Mouse (Mus musculus): ENCODE results near the gene Fcgr2b.
"Not testable (repeated sequence)": the region's sequence is repeated elsewhere in the genome, so short reads cannot be mapped to it uniquely, and the experiment has no call there.

Gene Fcgr2b

GRCm38 (mm10) chr1:170976447-170976846 lies at the start of gene Fcgr2b:
Gene Fcgr2b, minus strand, starts transcription at chr1:170976547.
- DNase-seq: no peak

- no peak for DNase-seq
Measured at GRCm38 (mm10) chr1:171019311-171019950, 43.1 kb upstream of the Fcgr2b start.

GRCm38 (mm10) chr1:171018737-171019136 lies 42.4 kb upstream of the Fcgr2b start, which contains the start of gene Fcgr4:
Gene Fcgr4, plus strand, starts transcription at chr1:171018920.
- DNase-seq: no peak

- DNase-seq: no peak
Measured at GRCm38 (mm10) chr1:171017468-171018158, 41.3 kb upstream of the Fcgr2b start.

- DNase-seq: no peak
Measured at GRCm38 (mm10) chr1:171016676-171017356, 40.5 kb upstream of the Fcgr2b start.

GRCm38 (mm10) chr1:171011733-171012132 lies 35.4 kb upstream of the Fcgr2b start:
- no peak for DNase-seq

- peak in 1 of 2 experiments; percentile 16 for DNase-seq
Measured at GRCm38 (mm10) chr1:171006905-171007304, 30.6 kb upstream of the Fcgr2b start.

GRCm38 (mm10) chr1:171006335-171006734 lies 30.0 kb upstream of the Fcgr2b start:
- no peak for DNase-seq

GRCm38 (mm10) chr1:171005586-171005985 lies 29.2 kb upstream of the Fcgr2b start:
- DNase-seq: no peak

GRCm38 (mm10) chr1:171005081-171005480 lies 28.7 kb upstream of the Fcgr2b start:
- no peak for DNase-seq

GRCm38 (mm10) chr1:170999811-171000210 lies 23.5 kb upstream of the Fcgr2b start:
- no peak for DNase-seq

- peak; percentile 56 to 65 for DNase-seq
Measured at GRCm38 (mm10) chr1:170997756-170998655, 21.7 kb upstream of the Fcgr2b start.

GRCm38 (mm10) chr1:170996753-170997152 lies 20.4 kb upstream of the Fcgr2b start:
- DNase-seq: peak; percentile 75 to 82

- no peak for DNase-seq
Measured at GRCm38 (mm10) chr1:170996034-170996433, 19.7 kb upstream of the Fcgr2b start.

- peak; percentile 66 to 70 for DNase-seq
Measured at GRCm38 (mm10) chr1:170992550-170992949, 16.2 kb upstream of the Fcgr2b start.

GRCm38 (mm10) chr1:170989656-170990055 lies 13.3 kb upstream of the Fcgr2b start:
- peak; percentile 58 to 75 for DNase-seq

- DNase-seq: no peak
Measured at GRCm38 (mm10) chr1:170985861-170986260, 9.5 kb upstream of the Fcgr2b start.

GRCm38 (mm10) chr1:170985092-170985491 lies 8.7 kb upstream of the Fcgr2b start:
- no peak for DNase-seq

GRCm38 (mm10) chr1:170983066-170983465 lies 6.7 kb upstream of the Fcgr2b start:
- no peak for DNase-seq

GRCm38 (mm10) chr1:170982301-170982700 lies 6.0 kb upstream of the Fcgr2b start:
- DNase-seq: no peak

- DNase-seq: not testable (repeated sequence)
Measured at GRCm38 (mm10) chr1:170981679-170982078, 5.3 kb upstream of the Fcgr2b start.

GRCm38 (mm10) chr1:170978601-170979000 lies 2.3 kb upstream of the Fcgr2b start:
- DNase-seq: no peak

- DNase-seq: peak; percentile 25 to 32
Measured at GRCm38 (mm10) chr1:170975751-170976161, 591 bp downstream of the Fcgr2b start.
